In the genomic region with DNA sequence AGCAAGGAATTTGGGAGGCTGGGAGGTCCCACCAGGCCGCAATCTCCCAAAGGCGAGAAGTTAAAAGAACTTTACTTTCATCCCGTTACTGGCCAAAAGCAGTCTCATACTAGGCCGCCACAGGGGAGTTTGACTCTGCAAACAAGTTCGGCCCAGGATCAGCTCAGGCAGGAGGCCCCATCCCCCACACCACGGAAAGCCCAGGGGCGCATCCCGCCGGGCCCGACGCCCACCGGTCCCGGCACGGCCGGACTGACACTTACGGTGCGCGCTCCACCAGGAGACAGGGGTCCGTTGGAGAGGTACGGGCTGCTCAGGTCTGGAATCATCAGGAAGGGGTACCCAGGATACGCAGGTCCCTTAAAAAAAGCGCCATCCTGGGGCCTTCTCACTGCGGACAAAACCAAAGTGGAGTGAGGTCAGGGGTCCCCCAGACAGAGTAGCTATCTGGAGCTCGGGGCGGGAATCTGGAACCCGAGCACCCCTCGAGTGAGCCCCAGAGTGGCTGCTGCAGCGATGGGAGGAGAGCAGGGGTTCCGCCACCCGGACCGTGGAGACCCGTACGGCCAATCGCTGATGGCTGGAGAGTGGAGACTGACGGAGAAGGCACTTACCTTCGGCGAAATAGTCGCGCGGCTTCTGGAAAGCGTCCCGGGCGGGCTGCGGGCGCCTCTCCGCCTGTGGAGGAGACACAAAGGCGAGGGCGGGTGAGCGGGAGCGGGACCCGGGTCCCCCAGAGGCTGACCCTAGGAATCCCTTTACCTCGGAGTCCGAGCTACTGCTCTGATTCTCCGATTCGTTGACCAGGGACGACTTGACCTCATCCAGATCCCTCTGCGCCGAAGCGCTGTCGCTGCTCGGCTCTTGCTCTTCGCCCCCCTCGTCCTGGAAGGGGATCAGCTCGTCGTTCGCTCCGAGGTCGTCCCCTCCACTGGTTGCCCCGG, we compare ENCODE assay signal across 8 mouse cellular contexts. TPM values are rescaled to one million over a fixed set of nuclear protein-coding genes. Genes with fewer than 3 reads are reported as not detected.
DNase-seq lines count a peak whose midpoint lies in the region; ATAC-seq lines count a peak whose summit lies in the region.

No protein-coding gene starts in this region.

- H3K4me2 ChIP-seq in intestine, embryonic 14.5 days (ENCODE audit: low read length): peak overlapping the region; percentile 84
- H3K4me2 ChIP-seq in liver, embryonic 15.5 days: peak overlapping the region; percentile 68
- peak overlapping the region; percentile 98 for H3K4me2 ChIP-seq in neural tube, embryonic 12.5 days (replicated peaks)

- under 1% methylated on average over 67 of the region's 69 CpGs for WGBS in intestine, embryonic 14.5 days
- WGBS in liver, embryonic 15.5 days (ENCODE audit: insufficient replicate concordance): 2% methylated on average over 69 of the region's 69 CpGs
- under 1% methylated on average over 69 of the region's 69 CpGs for WGBS in neural tube, embryonic 12.5 days

- H3K27me3 ChIP-seq in megakaryocyte, embryonic 14.5 days (replicated peaks): peaks cover 74% of the 10 kb centered on the region
- H3K27me3 ChIP-seq in intestine, embryonic 14.5 days (replicated peaks; ENCODE audit: control insufficient read depth, insufficient read depth, low read length): no peaks in the 10 kb centered on the region
- H3K27me3 ChIP-seq in liver, embryonic 15.5 days: peaks cover 46% of the 10 kb centered on the region
- peaks cover 11% of the 10 kb centered on the region; the same call in 1 of the 2 replicates for H3K27me3 ChIP-seq in neural tube, embryonic 12.5 days (replicated peaks)

- intact Hi-C loops in gastrocnemius, postnatal 36 days (cut with DNase I): loop anchor here (2.0 kb wide), 1 partner anchor 153 kb away; no protein-coding TSS in a partner anchor

- no peaks in the 10 kb centered on the region for H3K9me3 ChIP-seq in megakaryocyte, embryonic 14.5 days
- no peaks in the 10 kb centered on the region for H3K9me3 ChIP-seq in intestine, embryonic 14.5 days (ENCODE audit: control insufficient read depth, low read length)
- no peaks in the 10 kb centered on the region for H3K9me3 ChIP-seq in liver, embryonic 15.5 days (replicated peaks)
- H3K9me3 ChIP-seq in neural tube, embryonic 12.5 days: no peaks in the 10 kb centered on the region

- ATAC-seq in megakaryocyte, adult 5-6 weeks (ENCODE audit: poor library complexity, severe bottlenecking): no peak
- ATAC-seq in intestine, embryonic 14.5 days (replicated peaks; ENCODE audit: low FRiP score, low TSS enrichment, low read depth): peak; percentile 47
- peak; percentile 36 for ATAC-seq in liver, embryonic 15.5 days (ENCODE audit: insufficient read depth)
- peak; percentile 30 for ATAC-seq in neural tube, embryonic 12.5 days (ENCODE audit: low FRiP score, low read depth)

- peak overlapping the region; percentile 93 for H3K4me3 ChIP-seq in megakaryocyte, embryonic 14.5 days (replicated peaks)
- peak overlapping the region; percentile 67 for H3K4me3 ChIP-seq in intestine, embryonic 14.5 days (ENCODE audit: low read depth, low read length)
- peak overlapping the region; percentile 61 for H3K4me3 ChIP-seq in liver, embryonic 15.5 days (replicated peaks)
- H3K4me3 ChIP-seq in neural tube, embryonic 12.5 days: peak overlapping the region; percentile 82

- no peaks in the 10 kb centered on the region for H3K36me3 ChIP-seq in megakaryocyte, embryonic 14.5 days (replicated peaks; ENCODE audit: low read length)
- peaks cover 19% of the 10 kb centered on the region for H3K36me3 ChIP-seq in intestine, embryonic 14.5 days (ENCODE audit: control insufficient read depth, insufficient read depth, low read length)
- no peaks in the 10 kb centered on the region for H3K36me3 ChIP-seq in liver, embryonic 15.5 days (replicated peaks)
- H3K36me3 ChIP-seq in neural tube, embryonic 12.5 days: no peaks in the 10 kb centered on the region

- peak; percentile 13 to 18 for DNase-seq in cerebellum, postnatal 36 days
- DNase-seq in gastrocnemius, postnatal 36 days: peak; percentile 31 to 43
- DNase-seq in intestine, embryonic 14.5 days (ENCODE audit: low spot score): peak; percentile 85
- DNase-seq in thymus, postnatal 36 days: peak; percentile 6 to 12

- peak overlapping the region; percentile 92 for H3K27ac ChIP-seq in intestine, embryonic 14.5 days (ENCODE audit: low read depth)
- peak overlapping the region; percentile 76 for H3K27ac ChIP-seq in liver, embryonic 15.5 days (replicated peaks)
- peak overlapping the region; percentile 62 for H3K27ac ChIP-seq in neural tube, embryonic 12.5 days

- peak overlapping the region; percentile 92 for H3K9ac ChIP-seq in intestine, embryonic 14.5 days (ENCODE audit: low read length)
- H3K9ac ChIP-seq in liver, embryonic 15.5 days: peak overlapping the region; percentile 54; the same call in 1 of the 2 replicates
- peak overlapping the region; percentile 80 for H3K9ac ChIP-seq in neural tube, embryonic 12.5 days

- peaks cover 22% of the 10 kb centered on the region for H3K4me1 ChIP-seq in megakaryocyte, embryonic 14.5 days
- peaks cover 8% of the 10 kb centered on the region for H3K4me1 ChIP-seq in intestine, embryonic 14.5 days (replicated peaks; ENCODE audit: control insufficient read depth, insufficient read depth, low read length)
- no peaks in the 10 kb centered on the region for H3K4me1 ChIP-seq in liver, embryonic 15.5 days (replicated peaks)
- H3K4me1 ChIP-seq in neural tube, embryonic 12.5 days: peaks cover 19% of the 10 kb centered on the region

RNA-seq across cellular contexts. Expression of gene Tcf7l1, which starts 0.8 kb away (rescaled TPM):
- polyA plus RNA-seq in megakaryocyte, embryonic 14.5 days (2012; ENCODE audit: insufficient read depth, low replicate concordance): 0.12 TPM in 1 of 2 replicates, not detected in the other
- total RNA-seq in megakaryocyte, adult 5-6 weeks (2015): 0.25 TPM in 1 of 2 replicates, not detected in the other
- total RNA-seq in megakaryocyte, adult 5-6 weeks (2017): not detected in 2 replicates
- 1 to 10 TPM; 4.0 to 5.7 TPM for total RNA-seq in gastrocnemius, postnatal 36 days (2021)
- polyA plus RNA-seq in intestine, embryonic 14.5 days (2014; fragmentation: Nextera tagmentation; extraction: Ambion mirVana): 23.1 and 26.5 TPM in 2 replicates
- polyA plus RNA-seq in liver, embryonic 15.5 days (2015; fragmentation: Nextera tagmentation; extraction: Ambion mirVana): 4.1 and 5.3 TPM in 2 replicates
- polyA plus RNA-seq in neural tube, embryonic 12.5 days (2016; fragmentation: Nextera tagmentation; extraction: Ambion mirVana): 17.4 and 18.6 TPM in 2 replicates

Comparison
In these comparisons a context has a peak if more than half of its experiments do, and no peak if none do; other contexts are left out.
1. DNase-seq: peak in every context shown above with its lines; median percentile 85 in intestine, embryonic 14.5 days; 37 in gastrocnemius, postnatal 36 days; 16 in cerebellum, postnatal 36 days; 9 in thymus, postnatal 36 days.